Mouse (Mus musculus): ENCODE results near the gene Hsp90b1. TPM values are rescaled to one million over a fixed set of nuclear protein-coding genes. Genes with fewer than 3 reads are reported as not detected.

The Hsp90b1 gene
- 100 to 1,000 TPM; 102 to 503 (median 232) TPM for total RNA-seq (2018; cell fraction: chromatin; rRNA removed)
- total RNA-seq (2018; cell fraction: cytosol; rRNA removed): 100 to 1,000 TPM; 277 to 676 (median 467) TPM
- 1,000 to 10,000 TPM in 1 of 26 experiments, 100 to 1,000 TPM in 25; 158 to 1,088 (median 642) TPM for total RNA-seq (2018; cell fraction: nucleus; rRNA removed)
- polyA plus RNA-seq (2018): 461 to 1,299 TPM (median 580 TPM) in 3 replicates

DNA sequence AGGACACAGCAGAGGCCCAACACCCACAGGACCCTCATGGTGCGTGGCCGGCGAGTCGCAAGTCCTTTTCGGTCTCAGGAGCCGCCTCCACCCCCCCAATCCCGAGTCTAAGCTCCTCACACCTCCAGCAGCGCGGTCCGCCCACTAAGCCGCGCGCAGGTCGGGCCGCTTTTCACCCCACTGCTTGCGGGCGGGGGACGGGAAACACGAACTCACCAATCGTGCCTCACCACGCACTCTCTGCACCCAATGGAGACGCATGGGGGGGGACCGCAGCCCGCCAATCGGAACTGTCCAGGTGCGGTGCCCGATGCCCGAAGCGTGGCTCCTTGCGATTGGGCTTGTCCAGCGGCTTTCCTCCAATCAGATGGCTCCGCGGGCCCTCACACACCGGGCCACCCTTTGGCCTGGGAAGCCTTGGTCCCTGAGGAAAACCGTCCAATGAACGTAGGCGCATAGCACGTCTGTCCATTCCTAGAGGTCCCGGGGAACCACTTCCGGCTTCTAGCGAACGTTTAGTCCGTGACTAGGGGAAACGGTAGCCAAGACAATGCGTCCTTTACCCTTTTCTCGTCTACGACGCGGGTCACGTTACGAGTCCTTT is at the start of gene Hsp90b1, which contains the start of gene Ttc41:
Gene Hsp90b1, minus strand, starts transcription at position 192 of the 604 bp plus-strand sequence.
Gene Ttc41, plus strand, starts transcription at position 494 of the 604 bp plus-strand sequence.
- Histone ChIP-seq H3K27ac (peak within 1 kb of the TSS; percentile 95), H3K4me3 (ENCODE audit: inconsistent target) (peak within 1 kb of the TSS; percentile 95), H3K79me2 (ENCODE audit: inconsistent target) (peaks cover 48% of the 10 kb centered on the region), H3K36me3 (ENCODE audit: inconsistent target) (peaks cover 30% of the 10 kb centered on the region)
- WGBS (ENCODE audit: missing documents): under 1% methylated on average over 51 of the region's 51 CpGs

DNA sequence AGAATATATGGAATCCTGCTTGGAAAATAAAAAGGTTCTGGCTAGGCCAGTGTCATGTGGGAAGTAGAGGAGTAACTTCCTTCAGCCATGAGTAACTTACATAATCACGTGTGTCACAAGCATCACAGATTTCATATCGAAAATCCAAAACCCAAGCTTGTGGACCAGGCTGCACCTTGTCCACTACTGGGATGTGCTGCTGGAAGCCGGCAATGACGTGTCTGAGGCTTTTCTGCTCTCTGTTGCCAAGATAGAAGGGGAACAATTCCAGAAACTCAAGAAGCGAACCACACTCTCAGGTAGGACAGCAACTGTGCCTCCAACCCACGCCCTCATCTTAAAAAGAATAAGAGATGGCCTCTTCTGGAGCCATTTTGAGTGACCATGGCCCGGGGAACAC is 39.0 kb upstream of the Hsp90b1 start:
- H3K4me3 ChIP-seq (ENCODE audit: inconsistent target): no peak overlapping the region
- H3K79me2 ChIP-seq (ENCODE audit: inconsistent target): no peaks in the 10 kb centered on the region
- 84% methylated on average over 7 of the region's 7 CpGs for WGBS (ENCODE audit: missing documents)
- no peaks in the 10 kb centered on the region for H3K36me3 ChIP-seq (ENCODE audit: inconsistent target)
- H3K27ac ChIP-seq: no peak overlapping the region

DNA sequence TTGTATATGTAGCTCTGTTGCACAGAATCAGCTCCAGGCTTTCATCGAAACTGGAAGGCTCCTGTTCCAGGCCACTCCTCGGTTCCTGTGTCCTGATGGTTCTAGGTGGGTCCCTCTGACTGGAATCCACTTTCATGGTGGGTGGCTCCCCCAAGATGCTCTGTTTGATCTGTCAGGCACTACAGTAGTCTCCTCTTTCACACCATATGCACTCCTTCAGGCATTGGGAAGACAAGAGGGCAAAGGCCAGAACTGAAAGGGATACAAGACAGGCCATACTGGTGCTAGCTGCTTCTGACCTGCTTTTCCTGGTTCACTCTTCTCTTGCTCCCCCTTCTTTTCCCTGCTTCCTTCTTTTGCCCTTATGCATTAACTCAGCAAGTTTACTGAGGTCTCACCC is 37.6 kb upstream of the Hsp90b1 start:
- 89% methylated on average over 2 of the region's 2 CpGs for WGBS (ENCODE audit: missing documents)
- H3K27ac ChIP-seq: no peak overlapping the region
- no peaks in the 10 kb centered on the region for H3K79me2 ChIP-seq (ENCODE audit: inconsistent target)
- no peaks in the 10 kb centered on the region for H3K36me3 ChIP-seq (ENCODE audit: inconsistent target)
- no peak overlapping the region for H3K4me3 ChIP-seq (ENCODE audit: inconsistent target)

DNA sequence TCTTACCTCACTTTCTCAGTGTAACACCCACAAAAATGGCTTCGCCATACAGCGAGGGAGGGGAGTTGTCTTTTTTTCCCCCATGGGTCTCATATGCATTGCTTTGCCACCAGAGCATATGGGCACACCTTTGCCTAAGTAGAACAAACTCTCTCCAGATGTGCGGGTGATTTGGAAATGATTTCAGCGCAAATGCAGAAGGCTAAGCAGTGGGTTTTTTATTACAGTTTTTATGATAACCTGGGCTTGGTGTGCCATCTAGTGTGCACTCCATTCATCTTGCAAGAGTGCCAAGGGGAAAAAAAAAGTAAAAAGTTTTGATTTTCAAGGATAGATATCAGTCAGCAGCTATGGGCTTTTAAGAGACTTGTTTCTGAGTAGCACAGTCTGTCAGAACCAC is 29.7 kb upstream of the Hsp90b1 start:
- no peaks in the 10 kb centered on the region for H3K36me3 ChIP-seq (ENCODE audit: inconsistent target)
- no peak overlapping the region for H3K27ac ChIP-seq
- WGBS (ENCODE audit: missing documents): 91% methylated on average over 4 of the region's 4 CpGs

GRCm38 (mm10) chr10:86731500-86731863 is 26.2 kb upstream of the Hsp90b1 start:
- H3K79me2 ChIP-seq (ENCODE audit: inconsistent target): no peaks in the 10 kb centered on the region
- H3K27ac ChIP-seq: no peak overlapping the region
- H3K36me3 ChIP-seq (ENCODE audit: inconsistent target): no peaks in the 10 kb centered on the region
- 20% methylated on average over 1 of the region's 2 CpGs for WGBS (ENCODE audit: missing documents)
- H3K4me3 ChIP-seq (ENCODE audit: inconsistent target): no peak overlapping the region

More for the DNA sequence above, 29.7 kb upstream of the Hsp90b1 start:
- Histone ChIP-seq H3K79me2 (ENCODE audit: inconsistent target) (no peaks in the 10 kb centered on the region), H3K4me3 (ENCODE audit: inconsistent target) (no peak overlapping the region)

DNA sequence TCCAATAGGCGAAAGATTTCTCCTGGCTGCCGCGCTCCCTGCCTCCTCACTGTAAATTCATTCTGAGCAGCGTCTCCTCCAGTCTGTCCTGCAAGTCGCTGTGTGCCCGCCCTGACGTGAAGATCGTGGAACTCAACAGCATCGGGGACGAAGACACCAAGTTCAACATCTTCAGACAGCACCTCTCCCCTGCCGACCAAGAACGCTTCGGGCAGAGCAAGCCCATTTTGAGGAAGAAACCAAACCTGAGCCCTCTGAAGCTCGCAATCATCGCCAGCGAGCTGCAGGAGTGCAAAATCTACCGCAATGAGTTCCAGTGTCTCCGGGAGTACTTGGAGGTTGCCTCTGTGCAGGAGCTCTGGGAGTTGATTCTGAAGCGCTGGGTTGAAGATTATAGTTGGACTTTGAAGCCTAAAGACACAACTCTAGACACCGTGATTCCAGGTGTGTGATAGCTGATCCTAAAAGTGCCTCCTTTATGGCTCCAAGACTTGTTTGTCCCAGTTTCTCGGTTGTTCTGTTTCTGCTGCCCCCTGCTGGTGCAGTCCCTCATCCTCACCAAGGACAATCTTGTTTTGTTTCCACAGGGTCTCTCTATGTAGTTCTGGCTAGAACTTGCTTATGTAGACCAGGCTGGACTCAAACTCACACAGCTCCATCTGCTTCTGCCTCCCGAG is 25.7 kb upstream of the Hsp90b1 start:
- Histone ChIP-seq H3K4me3 (ENCODE audit: inconsistent target) (peak overlapping the region; percentile 38), H3K36me3 (ENCODE audit: inconsistent target) (no peaks in the 10 kb centered on the region), H3K79me2 (ENCODE audit: inconsistent target) (no peaks in the 10 kb centered on the region), H3K27ac (no peak overlapping the region)
- 2% methylated on average over 22 of the region's 22 CpGs for WGBS (ENCODE audit: missing documents)

GRCm38 (mm10) chr10:86728176-86728575 is 22.9 kb upstream of the Hsp90b1 start:
- no peaks in the 10 kb centered on the region for H3K36me3 ChIP-seq (ENCODE audit: inconsistent target)
- 83% methylated on average over 3 of the region's 3 CpGs for WGBS (ENCODE audit: missing documents)
- H3K4me3 ChIP-seq (ENCODE audit: inconsistent target): no peak overlapping the region
- no peaks in the 10 kb centered on the region for H3K79me2 ChIP-seq (ENCODE audit: inconsistent target)
- H3K27ac ChIP-seq: peak overlapping the region; percentile 64

- no peaks in the 10 kb centered on the region for H3K36me3 ChIP-seq (ENCODE audit: inconsistent target)
- WGBS (ENCODE audit: missing documents): under 1% methylated on average over 12 of the region's 12 CpGs
- H3K4me3 ChIP-seq (ENCODE audit: inconsistent target): peak overlapping the region; percentile 25
- peak overlapping the region; percentile 64 for H3K27ac ChIP-seq
- H3K79me2 ChIP-seq (ENCODE audit: inconsistent target): no peaks in the 10 kb centered on the region
Measured at GRCm38 (mm10) chr10:86727548-86727980, 22.3 kb upstream of the Hsp90b1 start.

- Histone ChIP-seq H3K36me3 (ENCODE audit: inconsistent target) (no peaks in the 10 kb centered on the region), H3K27ac (no peak overlapping the region), H3K79me2 (ENCODE audit: inconsistent target) (no peaks in the 10 kb centered on the region), H3K4me3 (ENCODE audit: inconsistent target) (no peak overlapping the region)
- 90% methylated on average over 3 of the region's 3 CpGs for WGBS (ENCODE audit: missing documents)
Measured at GRCm38 (mm10) chr10:86712156-86712555, 6.8 kb upstream of the Hsp90b1 start.

DNA sequence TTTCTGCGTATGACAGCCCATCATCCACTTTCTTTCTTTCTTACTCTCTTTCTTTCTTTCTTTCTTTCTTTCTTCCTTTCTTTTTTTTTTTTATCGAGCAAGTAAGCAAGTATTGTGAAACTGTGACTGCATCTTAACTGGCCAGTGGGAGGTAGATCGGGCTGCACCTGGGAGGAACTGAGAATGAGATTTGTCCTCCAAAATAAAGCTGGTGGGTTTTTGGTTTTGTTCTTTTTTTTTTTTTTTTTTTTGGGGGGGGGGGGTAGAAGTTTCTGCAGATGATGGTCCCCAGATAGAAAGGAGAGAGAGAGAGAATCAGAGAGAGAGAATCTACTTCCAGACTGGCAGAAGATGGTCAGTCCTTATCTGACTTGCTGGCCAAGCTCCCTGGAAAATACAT is 1.8 kb upstream of the Hsp90b1 start:
- Histone ChIP-seq H3K4me3 (ENCODE audit: inconsistent target) (peak overlapping the region; percentile 58; the same call in 1 of the 2 replicates), H3K79me2 (ENCODE audit: inconsistent target) (peaks cover 30% of the 10 kb centered on the region), H3K36me3 (ENCODE audit: inconsistent target) (peaks cover 15% of the 10 kb centered on the region; the same call in 1 of the 2 replicates), H3K27ac (peak overlapping the region; percentile 95; the same call in 1 of the 2 replicates)
- 54% methylated on average over 2 of the region's 3 CpGs for WGBS (ENCODE audit: missing documents)

GRCm38 (mm10) chr10:86705922-86706752 is 828 bp upstream of the Hsp90b1 start:
- H3K36me3 ChIP-seq (ENCODE audit: inconsistent target): peaks cover 22% of the 10 kb centered on the region; the same call in 1 of the 2 replicates
- peak overlapping the region; percentile 95 for H3K27ac ChIP-seq
- H3K4me3 ChIP-seq (ENCODE audit: inconsistent target): peak overlapping the region; percentile 58
- H3K79me2 ChIP-seq (ENCODE audit: inconsistent target): peaks cover 40% of the 10 kb centered on the region
- WGBS (ENCODE audit: missing documents): under 1% methylated on average over 33 of the region's 33 CpGs

- Histone ChIP-seq H3K79me2 (ENCODE audit: inconsistent target) (peaks cover 55% of the 10 kb centered on the region), H3K4me3 (ENCODE audit: inconsistent target) (peak overlapping the region; percentile 95), H3K27ac (peak overlapping the region; percentile 91), H3K36me3 (ENCODE audit: inconsistent target) (peaks cover 37% of the 10 kb centered on the region)
- under 1% methylated on average over 33 of the region's 33 CpGs for WGBS (ENCODE audit: missing documents)
Measured at GRCm38 (mm10) chr10:86704589-86705191, 619 bp downstream of the Hsp90b1 start.

DNA sequence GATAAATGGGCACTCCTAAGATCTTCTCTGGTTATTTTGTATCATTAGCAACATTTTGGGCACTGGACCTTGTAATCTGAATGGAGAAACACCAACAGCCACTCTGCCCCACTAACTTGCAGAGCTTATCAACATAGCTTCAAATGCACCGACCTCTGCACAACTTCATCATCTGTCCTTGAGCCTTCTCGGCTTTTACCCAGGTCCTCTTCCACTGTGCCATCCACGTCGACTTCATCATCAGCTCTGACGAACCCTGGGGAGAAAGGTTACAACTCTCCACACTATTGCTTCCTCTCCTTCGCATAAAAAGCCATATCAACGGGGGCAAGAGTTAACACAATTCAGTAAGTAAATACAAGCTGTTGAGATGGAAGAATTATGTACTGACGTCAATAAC is 1.2 kb downstream of the Hsp90b1 start:
- H3K4me3 ChIP-seq (ENCODE audit: inconsistent target): peak overlapping the region; percentile 95
- H3K27ac ChIP-seq: peak overlapping the region; percentile 91
- WGBS (ENCODE audit: missing documents): 2% methylated on average over 8 of the region's 8 CpGs
- H3K36me3 ChIP-seq (ENCODE audit: inconsistent target): peaks cover 42% of the 10 kb centered on the region
- H3K79me2 ChIP-seq (ENCODE audit: inconsistent target): peaks cover 60% of the 10 kb centered on the region

- H3K4me3 ChIP-seq (ENCODE audit: inconsistent target): peak overlapping the region; percentile 95
- peaks cover 68% of the 10 kb centered on the region for H3K79me2 ChIP-seq (ENCODE audit: inconsistent target)
- WGBS (ENCODE audit: missing documents): 82% methylated on average over 4 of the region's 4 CpGs
- no peak overlapping the region for H3K27ac ChIP-seq
- H3K36me3 ChIP-seq (ENCODE audit: inconsistent target): peaks cover 50% of the 10 kb centered on the region
Measured at GRCm38 (mm10) chr10:86703375-86703774, 1.9 kb downstream of the Hsp90b1 start.
